Mouse (Mus musculus) lung, adult 2 months (tissue): ENCODE measurements at regions not wholly inside any gene's neighbourhood (a gene's known extent, or its start where the extent isn't known, plus 50 kb on each side); places are given as distances from the start of the nearest gene placed in this dataset.

Experiments used
- CTCF ChIP-seq: fragments of 200-500 bp; IDR thresholded peaks from 2 replicates; pipeline ENCODE4 v1.5.1; 2011; ENCODE audit warnings: mild to moderate bottlenecking, low read length, control low read depth; ENCODE audit not compliant: insufficient read depth
- POLR2A ChIP-seq: fragments of 200-500 bp; IDR thresholded peaks from 2 replicates; pipeline ENCODE4 v1.6.1; 2011; ENCODE audit warnings: low read depth, mild to moderate bottlenecking, control low read depth, low read length, borderline replicate concordance; ENCODE audit errors: extremely low read depth

DNA sequence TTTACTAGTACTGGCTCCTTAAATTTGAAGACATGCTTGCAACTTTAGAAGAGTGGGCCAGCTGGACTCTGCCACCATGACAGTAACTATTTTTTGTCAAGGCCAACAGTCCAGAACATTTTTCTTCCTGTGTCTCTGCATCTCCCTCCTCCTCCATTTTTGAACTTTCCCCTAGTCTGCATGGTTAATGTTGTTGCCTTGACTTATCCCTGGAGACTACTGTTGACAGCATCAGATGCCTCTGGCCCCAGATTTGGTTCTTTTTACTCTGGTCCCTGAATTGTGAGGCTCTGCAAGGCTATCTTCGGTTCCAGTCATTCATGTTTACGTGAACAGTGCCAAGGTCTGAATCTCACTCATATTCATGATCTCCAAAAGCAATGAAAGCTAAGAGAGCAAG is 724.4 kb upstream of the 2610301B20Rik start:
- no peak for TF ChIP-seq CTCF
- no peak for TF ChIP-seq POLR2A
